Mouse (Mus musculus) erythroblast, embryonic 14.5 days (primary cell): Measurements from ENCODE around the gene Rbms2.

ENCODE experiments used
- GATA1 ChIP-seq: IDR thresholded peaks from 2 replicates; pipeline ENCODE4 v1.6.1; 2012; ENCODE audit warnings: low read length, inconsistent platforms, mixed read lengths
- TAL1 ChIP-seq: IDR thresholded peaks from 3 replicates; pipeline ENCODE4 v1.6.1; 2012; ENCODE audit warnings: low read length, inconsistent platforms, mixed read lengths

DNA sequence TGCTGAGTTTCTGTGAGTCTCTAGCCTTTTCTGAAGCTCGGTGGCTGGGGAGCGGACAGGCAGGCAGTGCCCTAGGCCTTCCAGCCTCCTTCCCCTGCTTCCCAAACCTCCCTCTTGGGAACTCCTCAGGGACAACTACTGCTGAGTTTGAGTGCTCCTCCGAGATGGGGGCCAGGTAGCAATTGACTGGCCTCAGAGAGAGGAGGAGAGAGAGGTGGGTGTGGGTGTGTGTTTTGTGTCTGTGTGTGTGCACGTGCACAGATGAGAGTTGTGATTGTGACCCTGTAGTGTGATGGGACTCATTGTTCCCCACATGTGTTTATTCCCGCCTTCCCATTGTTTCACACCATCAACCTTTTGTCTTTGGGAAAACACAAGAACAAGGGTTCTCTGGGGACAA, 52.6 kb downstream of the Rbms2 start:
- TF ChIP-seq GATA1 (no peak), TAL1 (no peak)
